Mouse (Mus musculus): ENCODE measurements around the gene Npr2. TPM values are rescaled to one million over a fixed set of nuclear protein-coding genes. Genes with fewer than 3 reads are reported as not detected.
A peak's percentile ranks its signal among the peaks of the same experiment; 100 is the strongest.
"Not testable (repeated sequence)": the region's sequence is repeated elsewhere in the genome, so short reads cannot be mapped to it uniquely, and the experiment has no call there.

Npr2 gene
- polyA plus RNA-seq (2015; fragmentation: Nextera tagmentation; extraction: Ambion mirVana), result 17.1 and 18.5 TPM in 2 replicates

GRCm38 (mm10) chr4:43631046-43631955 lies at the start of gene Npr2:
TSS of gene Npr2 (plus strand) at chr4:43631935.
- ATAC-seq (ENCODE audit: low FRiP score), result peak; percentile 44
- peak within 1 kb of the TSS; percentile 93 for H3K27ac ChIP-seq
- peak within 1 kb of the TSS; percentile 63 for H3K4me3 ChIP-seq
- WGBS, result under 1% methylated on average over 36 of the region's 70 CpGs
- H3K27me3 ChIP-seq, result no peaks in the 10 kb centered on the region
- peaks cover 59% of the 10 kb centered on the region for H3K4me1 ChIP-seq (replicated peaks)
- no peaks in the 10 kb centered on the region for H3K36me3 ChIP-seq
- H3K4me2 ChIP-seq, result peak within 1 kb of the TSS; percentile 83
- H3K9ac ChIP-seq, result peak within 1 kb of the TSS; percentile 86
- H3K9me3 ChIP-seq, result no peaks in the 10 kb centered on the region

- H3K9me3 ChIP-seq, result no peaks in the 10 kb centered on the region
- no peak for ATAC-seq (ENCODE audit: low FRiP score)
- 86% methylated on average over 5 of the region's 5 CpGs for WGBS
Measured at GRCm38 (mm10) chr4:43582241-43582640, 49.5 kb upstream of the Npr2 start.

GRCm38 (mm10) chr4:43583421-43583820 lies 48.3 kb upstream of the Npr2 start:
- WGBS, result 77% methylated on average over 7 of the region's 7 CpGs
- H3K9me3 ChIP-seq, result no peaks in the 10 kb centered on the region
- H3K4me3 ChIP-seq, result no peak overlapping the region
- H3K4me2 ChIP-seq, result no peak overlapping the region
- no peak overlapping the region for H3K9ac ChIP-seq
- peaks cover 13% of the 10 kb centered on the region for H3K4me1 ChIP-seq (replicated peaks)
- H3K36me3 ChIP-seq, result peaks cover 49% of the 10 kb centered on the region
- no peak overlapping the region for H3K27ac ChIP-seq
- H3K27me3 ChIP-seq, result no peaks in the 10 kb centered on the region
- no peak for ATAC-seq (ENCODE audit: low FRiP score)

More at GRCm38 (mm10) chr4:43582241-43582640, 49.5 kb upstream of the Npr2 start:
- Histone ChIP-seq H3K4me1 (replicated peaks) (peaks cover 22% of the 10 kb centered on the region), H3K4me3 (no peak overlapping the region), H3K9ac (no peak overlapping the region), H3K4me2 (no peak overlapping the region), H3K27ac (no peak overlapping the region), H3K36me3 (peaks cover 49% of the 10 kb centered on the region), H3K27me3 (no peaks in the 10 kb centered on the region)

- ATAC-seq (ENCODE audit: low FRiP score), result no peak
- 71% methylated on average over 12 of the region's 12 CpGs for WGBS
Measured at GRCm38 (mm10) chr4:43584444-43585416, 47.0 kb upstream of the Npr2 start, which contains the start of gene Msmp. TSS of gene Msmp (minus strand) at chr4:43584494.

GRCm38 (mm10) chr4:43585682-43586081 lies 46.1 kb upstream of the Npr2 start:
- 50% methylated on average over 10 of the region's 10 CpGs for WGBS
- no peak overlapping the region for H3K4me3 ChIP-seq
- H3K9me3 ChIP-seq, result no peaks in the 10 kb centered on the region
- H3K4me1 ChIP-seq (replicated peaks), result no peaks in the 10 kb centered on the region
- H3K27me3 ChIP-seq, result no peaks in the 10 kb centered on the region
- H3K36me3 ChIP-seq, result peaks cover 44% of the 10 kb centered on the region
- H3K9ac ChIP-seq, result no peak overlapping the region
- ATAC-seq (ENCODE audit: low FRiP score), result no peak
- no peak overlapping the region for H3K27ac ChIP-seq
- H3K4me2 ChIP-seq, result no peak overlapping the region

More at GRCm38 (mm10) chr4:43584444-43585416, 47.0 kb upstream of the Npr2 start, which contains the start of gene Msmp:
- no peak within 1 kb of the TSS for H3K4me3 ChIP-seq
- peaks cover 7% of the 10 kb centered on the region for H3K4me1 ChIP-seq (replicated peaks)
- H3K27ac ChIP-seq, result no peak within 1 kb of the TSS
- H3K4me2 ChIP-seq, result no peak within 1 kb of the TSS
- H3K27me3 ChIP-seq, result no peaks in the 10 kb centered on the region
- no peaks in the 10 kb centered on the region for H3K9me3 ChIP-seq
- peaks cover 49% of the 10 kb centered on the region for H3K36me3 ChIP-seq
- H3K9ac ChIP-seq, result no peak within 1 kb of the TSS

- H3K4me2 ChIP-seq, result no peak overlapping the region
- 78% methylated on average over 8 of the region's 8 CpGs for WGBS
- ATAC-seq (ENCODE audit: low FRiP score), result no peak
- no peaks in the 10 kb centered on the region for H3K9me3 ChIP-seq
- no peak overlapping the region for H3K27ac ChIP-seq
- H3K36me3 ChIP-seq, result peaks cover 36% of the 10 kb centered on the region
- no peaks in the 10 kb centered on the region for H3K4me1 ChIP-seq (replicated peaks)
- H3K9ac ChIP-seq, result peak overlapping the region; percentile 9; the same call in 1 of the 2 replicates
- no peaks in the 10 kb centered on the region for H3K27me3 ChIP-seq
- H3K4me3 ChIP-seq, result no peak overlapping the region
Measured at GRCm38 (mm10) chr4:43586411-43586810, 45.3 kb upstream of the Npr2 start.

- peaks cover 24% of the 10 kb centered on the region for H3K36me3 ChIP-seq
- ATAC-seq (ENCODE audit: low FRiP score), result no peak
- H3K9ac ChIP-seq, result no peak overlapping the region
- no peaks in the 10 kb centered on the region for H3K9me3 ChIP-seq
- no peaks in the 10 kb centered on the region for H3K27me3 ChIP-seq
- no peaks in the 10 kb centered on the region for H3K4me1 ChIP-seq (replicated peaks)
- no peak overlapping the region for H3K27ac ChIP-seq
- 62% methylated on average over 7 of the region's 7 CpGs for WGBS
- H3K4me2 ChIP-seq, result no peak overlapping the region
- no peak overlapping the region for H3K4me3 ChIP-seq
Measured at GRCm38 (mm10) chr4:43587681-43588080, 44.1 kb upstream of the Npr2 start.

GRCm38 (mm10) chr4:43591543-43591942 lies 40.2 kb upstream of the Npr2 start:
- no peak for ATAC-seq (ENCODE audit: low FRiP score)
- Histone ChIP-seq H3K9me3 (no peaks in the 10 kb centered on the region), H3K9ac (no peak overlapping the region), H3K36me3 (no peaks in the 10 kb centered on the region), H3K4me3 (no peak overlapping the region), H3K27me3 (no peaks in the 10 kb centered on the region), H3K4me1 (replicated peaks) (no peaks in the 10 kb centered on the region), H3K27ac (no peak overlapping the region), H3K4me2 (no peak overlapping the region)
- 82% methylated on average over 5 of the region's 5 CpGs for WGBS

- no peaks in the 10 kb centered on the region for H3K36me3 ChIP-seq
- no peak overlapping the region for H3K9ac ChIP-seq
- H3K27ac ChIP-seq, result no peak overlapping the region
- no peak overlapping the region for H3K4me2 ChIP-seq
- 77% methylated on average over 3 of the region's 3 CpGs for WGBS
- ATAC-seq (ENCODE audit: low FRiP score), result no peak
- no peaks in the 10 kb centered on the region for H3K27me3 ChIP-seq
- H3K4me1 ChIP-seq (replicated peaks), result no peaks in the 10 kb centered on the region
- H3K9me3 ChIP-seq, result no peaks in the 10 kb centered on the region
- H3K4me3 ChIP-seq, result no peak overlapping the region
Measured at GRCm38 (mm10) chr4:43591961-43592360, 39.8 kb upstream of the Npr2 start.

GRCm38 (mm10) chr4:43593453-43593852 lies 38.3 kb upstream of the Npr2 start:
- no peaks in the 10 kb centered on the region for H3K9me3 ChIP-seq
- no peak overlapping the region for H3K4me2 ChIP-seq
- no peaks in the 10 kb centered on the region for H3K4me1 ChIP-seq (replicated peaks)
- H3K27ac ChIP-seq, result no peak overlapping the region
- WGBS, result 67% methylated on average over 3 of the region's 3 CpGs
- no peak overlapping the region for H3K9ac ChIP-seq
- no peaks in the 10 kb centered on the region for H3K36me3 ChIP-seq
- H3K27me3 ChIP-seq, result no peaks in the 10 kb centered on the region
- ATAC-seq (ENCODE audit: low FRiP score), result no peak
- H3K4me3 ChIP-seq, result no peak overlapping the region

GRCm38 (mm10) chr4:43596597-43596996 lies 35.1 kb upstream of the Npr2 start:
- WGBS, result 81% methylated on average over 2 of the region's 2 CpGs
- not testable (repeated sequence) for H3K27me3 ChIP-seq; H3K4me3 ChIP-seq; ATAC-seq (ENCODE audit: low FRiP score); H3K4me1 ChIP-seq (replicated peaks); H3K36me3 ChIP-seq; H3K9ac ChIP-seq; H3K4me2 ChIP-seq; H3K9me3 ChIP-seq; H3K27ac ChIP-seq

- 87% methylated on average over 4 of the region's 4 CpGs for WGBS
- H3K4me3 ChIP-seq, result no peak overlapping the region
Measured at GRCm38 (mm10) chr4:43598200-43598599, 33.5 kb upstream of the Npr2 start.

More at GRCm38 (mm10) chr4:43598200-43598599, 33.5 kb upstream of the Npr2 start:
- Histone ChIP-seq H3K27ac (no peak overlapping the region), H3K36me3 (no peaks in the 10 kb centered on the region), H3K9me3 (no peaks in the 10 kb centered on the region), H3K4me2 (no peak overlapping the region), H3K9ac (no peak overlapping the region), H3K27me3 (no peaks in the 10 kb centered on the region), H3K4me1 (replicated peaks) (no peaks in the 10 kb centered on the region)
- ATAC-seq (ENCODE audit: low FRiP score), result no peak

All from hindbrain, embryonic 13.5 days (tissue).